Mouse (Mus musculus) cerebellum, adult 18-20 months (tissue): Measurements from ENCODE around the gene Cd81.

ENCODE experiments used
- DNase-seq, 2 experiments: peaks; one replicate each; pipeline ENCODE4 v3.0.0; 2021

The Cd81 gene

GRCm38 (mm10) chr7:143021356-143022164 lies 31.0 kb upstream of the Cd81 start:
- DNase-seq = no peak

DNA sequence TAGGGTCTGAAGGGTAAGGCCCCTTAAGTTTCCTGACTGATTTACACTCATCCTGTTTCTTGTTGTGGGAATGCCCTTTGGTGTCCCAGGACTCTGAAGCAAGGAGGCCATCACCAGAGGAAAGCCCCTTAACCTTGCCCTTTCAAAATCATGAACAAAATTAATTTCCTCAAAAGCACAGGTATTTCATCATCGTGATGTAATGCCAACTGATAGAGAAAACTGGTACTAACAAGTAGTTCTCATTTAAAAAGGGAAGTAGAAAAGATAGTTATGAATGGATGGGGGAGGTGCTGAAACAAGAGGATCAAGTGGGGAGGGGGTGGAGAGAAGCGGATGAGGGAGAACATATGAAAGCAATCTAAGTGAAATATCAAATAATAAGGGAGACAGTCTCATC lies 29.0 kb upstream of the Cd81 start:
- DNase-seq = no peak

- no peak for DNase-seq
These were observed 28.2 kb upstream of the Cd81 start for GRCm38 (mm10) chr7:143024293-143024692.

DNA sequence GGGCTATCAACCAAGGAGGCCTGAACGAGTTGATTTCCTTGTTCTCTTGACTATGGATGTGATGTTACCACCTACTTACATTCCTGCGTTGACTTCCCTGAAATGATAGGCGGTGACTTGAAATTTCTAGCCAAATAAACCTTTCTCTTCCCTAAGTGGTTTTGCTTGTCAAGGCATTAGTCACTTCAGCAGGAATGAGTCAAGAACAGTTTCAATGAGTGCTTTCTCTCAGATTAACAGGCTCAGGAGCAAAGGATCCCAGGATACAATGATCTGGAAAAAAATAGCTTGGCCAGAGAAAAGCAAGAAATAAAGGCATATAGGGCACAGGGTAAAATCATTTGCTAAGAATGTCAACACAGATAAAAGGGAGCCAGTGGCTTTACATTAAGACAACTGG lies 27.0 kb upstream of the Cd81 start:
- DNase-seq = no peak

DNA sequence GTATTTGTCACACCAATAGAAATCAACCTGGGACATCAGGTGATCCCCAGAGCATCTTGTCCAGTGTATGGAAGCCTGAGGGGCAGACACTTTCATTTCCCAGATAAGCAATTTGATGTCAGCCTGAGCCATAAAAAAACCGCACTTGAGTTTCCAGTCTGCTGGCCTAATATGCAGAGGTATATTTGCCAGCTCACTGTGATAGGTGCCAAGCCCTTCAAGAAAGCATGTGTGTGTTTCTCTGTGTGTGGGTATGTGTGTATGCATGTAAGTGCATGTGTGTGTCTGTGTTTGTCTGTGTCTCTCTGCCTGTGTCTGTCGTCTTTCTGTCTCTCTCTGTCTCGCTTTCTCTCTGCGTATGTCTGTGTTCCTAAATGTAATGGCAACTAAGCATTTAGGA lies 25.3 kb upstream of the Cd81 start:
- DNase-seq = no peak

GRCm38 (mm10) chr7:143031816-143032215 lies 20.7 kb upstream of the Cd81 start:
- DNase-seq = no peak

GRCm38 (mm10) chr7:143033581-143033980 lies 19.0 kb upstream of the Cd81 start:
- peak in 1 of 2 experiments; percentile 16 for DNase-seq

DNA sequence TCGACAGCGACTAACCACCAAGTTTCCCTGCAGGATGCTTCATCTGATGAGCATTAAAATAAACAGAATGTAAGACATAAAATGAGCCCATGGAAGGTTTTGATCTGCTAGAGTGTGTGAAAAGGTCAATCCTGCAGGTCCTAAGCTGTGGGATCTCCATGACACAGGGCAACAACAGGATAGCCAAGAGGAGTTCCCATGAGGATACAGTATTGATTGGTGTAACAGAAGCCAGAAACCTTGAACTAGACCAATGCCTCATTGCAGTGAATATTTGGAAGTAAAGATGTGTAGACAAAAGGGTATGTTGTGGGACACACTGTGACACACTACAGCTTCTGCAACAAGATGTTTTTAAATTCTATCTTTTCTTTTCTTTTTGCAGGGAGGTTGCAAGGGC lies 18.4 kb upstream of the Cd81 start:
- no peak for DNase-seq

DNA sequence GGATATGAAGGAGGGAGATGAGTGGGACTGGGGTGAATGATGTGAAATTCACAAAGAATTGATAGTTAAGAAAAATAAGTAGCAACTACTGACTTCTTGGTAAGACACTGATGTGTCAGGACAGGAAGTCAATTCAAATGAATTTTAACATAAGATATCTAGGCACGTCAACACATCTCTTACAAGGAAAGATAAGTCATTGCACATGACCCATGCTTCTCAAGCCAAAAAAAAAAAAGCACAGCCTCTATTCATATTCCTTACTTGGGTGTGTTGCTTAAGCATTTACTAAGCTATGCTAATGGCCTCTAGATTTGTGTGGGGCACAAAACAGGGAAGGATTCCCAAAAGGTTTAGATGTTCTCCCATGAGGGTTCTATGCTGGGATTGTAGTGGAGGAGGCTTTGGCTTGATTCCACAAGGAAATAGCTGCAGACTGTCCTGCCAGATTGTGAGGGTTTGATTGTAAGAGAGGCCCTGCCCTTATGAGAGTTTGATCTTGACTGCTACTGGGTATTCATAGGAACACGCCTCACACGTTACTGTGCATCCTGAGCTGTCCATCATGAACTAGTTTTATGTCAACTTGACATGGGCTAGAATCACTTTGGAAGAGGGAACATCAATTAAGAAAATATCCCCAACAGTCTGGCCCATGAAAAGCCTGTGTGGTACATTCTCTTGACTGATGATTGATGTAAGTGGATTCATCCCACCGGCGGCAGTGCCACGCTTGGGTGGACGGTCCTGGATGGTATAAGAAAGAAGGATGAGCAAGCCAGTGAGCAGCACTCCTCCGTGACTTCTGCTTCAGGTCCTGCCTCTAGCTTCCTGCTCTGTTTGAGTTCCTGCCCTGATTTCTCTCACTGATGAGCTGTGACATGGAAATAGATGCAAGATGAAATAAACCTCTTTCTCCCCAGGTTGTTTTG lies 17.8 kb upstream of the Cd81 start:
- no peak for DNase-seq

- no peak for DNase-seq
These were observed 15.8 kb upstream of the Cd81 start for GRCm38 (mm10) chr7:143036787-143037186.

GRCm38 (mm10) chr7:143037306-143037705 lies 15.2 kb upstream of the Cd81 start:
- no peak for DNase-seq

DNA sequence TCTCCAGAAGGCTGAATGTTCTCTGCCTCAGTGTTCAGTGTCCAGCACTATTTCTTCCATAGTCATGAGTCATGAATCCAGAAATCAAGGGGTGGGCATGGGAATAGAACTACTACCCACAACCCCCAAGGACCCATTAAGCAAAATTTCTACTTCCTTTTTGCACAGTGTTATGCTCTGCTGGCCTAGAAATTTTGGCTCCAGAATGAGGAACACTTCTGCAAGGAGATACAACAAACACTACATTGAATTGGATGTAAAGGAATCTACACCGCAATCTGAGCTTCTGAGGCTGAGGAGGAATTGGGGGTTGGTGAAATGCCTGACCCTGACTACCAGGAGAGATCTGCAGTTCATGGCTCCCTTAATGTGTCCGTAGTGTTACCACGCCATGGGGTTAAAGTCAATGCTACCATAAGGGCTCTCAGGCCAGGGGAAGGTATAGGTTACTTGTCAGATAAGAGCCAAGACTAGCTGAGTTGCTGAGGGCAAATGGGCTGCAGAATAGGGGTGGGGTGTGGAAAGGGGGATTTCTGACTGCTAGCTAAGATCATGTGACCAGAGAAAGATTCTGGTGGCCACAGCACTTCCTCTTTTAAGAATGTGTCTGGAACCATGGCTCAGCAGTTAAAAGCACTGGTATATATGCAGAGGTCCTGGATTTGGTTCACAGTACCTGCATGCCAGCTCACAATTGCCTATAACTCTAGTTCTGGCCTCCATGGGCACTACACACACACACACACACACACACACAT lies 14.2 kb upstream of the Cd81 start:
- no peak for DNase-seq

GRCm38 (mm10) chr7:143040561-143040960 lies 12.0 kb upstream of the Cd81 start:
- DNase-seq = no peak

GRCm38 (mm10) chr7:143041138-143041822 lies 11.3 kb upstream of the Cd81 start:
- no peak for DNase-seq

DNA sequence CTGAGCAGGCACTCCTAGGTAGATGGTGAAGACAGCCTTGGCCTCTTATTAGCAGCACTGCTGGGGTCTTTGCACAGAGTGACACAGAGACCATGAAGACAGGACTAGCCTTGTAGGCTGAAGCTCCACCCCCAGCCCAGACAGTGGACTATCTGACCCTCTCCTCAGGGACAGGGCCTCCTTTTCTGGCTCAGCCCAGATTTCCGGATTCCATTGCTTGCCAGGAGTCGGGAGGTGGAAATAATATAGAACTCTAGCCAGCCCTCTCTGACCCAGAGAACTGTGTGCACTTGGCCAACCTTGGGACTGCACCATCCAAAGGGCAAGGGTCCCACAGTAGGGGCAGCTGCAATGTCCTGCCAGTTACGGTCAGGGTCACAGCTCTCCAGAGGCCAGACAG lies 10.4 kb upstream of the Cd81 start:
- DNase-seq = peak in 1 of 2 experiments; percentile 6

GRCm38 (mm10) chr7:143042897-143043300 lies 9.6 kb upstream of the Cd81 start:
- DNase-seq = no peak

DNA sequence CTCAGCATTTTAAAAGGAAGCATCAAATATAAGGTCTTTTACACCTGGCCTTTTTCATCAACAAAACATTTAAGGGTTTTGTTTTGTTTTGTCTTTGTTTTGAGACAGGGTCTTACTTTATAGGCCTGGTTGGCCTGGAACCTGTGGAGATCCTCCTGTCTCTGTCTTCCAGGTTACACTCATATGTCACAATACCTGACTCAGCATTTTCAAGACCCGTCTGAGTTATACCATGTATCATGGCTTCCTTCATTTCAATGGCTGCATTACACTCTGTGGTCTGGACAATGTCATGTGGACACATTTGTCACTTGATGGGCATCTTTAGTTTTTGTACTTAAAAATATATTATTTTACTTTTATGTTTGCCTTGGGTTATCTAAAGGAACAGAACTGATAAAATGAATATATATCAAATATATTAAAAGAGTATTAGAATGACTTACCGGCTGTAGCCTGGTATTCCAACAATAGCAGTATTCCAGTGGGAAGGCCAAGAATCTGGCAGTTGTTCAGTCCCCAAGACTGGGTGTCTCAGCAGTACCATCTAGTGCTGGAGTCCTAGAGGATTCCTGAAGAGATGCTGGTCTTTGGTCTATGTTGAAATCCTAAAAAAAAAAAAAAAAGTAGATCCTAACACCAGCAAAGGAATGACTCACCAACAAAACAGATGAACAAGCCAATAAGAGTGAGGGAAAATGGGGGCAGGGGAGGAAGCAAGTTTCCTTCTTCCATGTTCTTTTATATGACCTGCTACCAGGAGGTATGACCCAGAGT lies 8.3 kb upstream of the Cd81 start:
- DNase-seq = no peak

GRCm38 (mm10) chr7:143044826-143045206 lies 7.7 kb upstream of the Cd81 start:
- DNase-seq = no peak

DNA sequence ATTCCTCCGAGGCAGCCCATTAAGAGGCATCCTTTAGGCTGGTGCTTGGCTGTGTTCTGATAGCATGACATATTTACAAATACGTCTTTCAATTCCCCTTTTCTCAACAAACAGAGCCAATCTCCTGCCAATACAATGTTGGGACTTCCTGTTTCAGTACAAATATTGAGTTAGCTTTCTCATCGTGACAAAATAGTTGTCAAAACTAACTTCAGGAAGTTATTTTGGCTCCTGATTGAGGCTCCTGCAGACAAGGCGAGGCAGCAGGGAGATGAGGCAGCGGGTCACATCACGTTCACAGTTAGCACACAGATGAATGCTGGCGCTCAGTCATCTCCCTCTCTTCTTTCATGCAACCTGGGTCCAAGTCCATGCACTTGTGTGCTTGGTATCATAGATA lies 6.2 kb upstream of the Cd81 start:
- DNase-seq = no peak

GRCm38 (mm10) chr7:143049331-143049730 lies 3.2 kb upstream of the Cd81 start:
- no peak for DNase-seq
